Mouse (Mus musculus) E14TG2a.4 (cell line): ENCODE measurements around the gene Map1lc3b.

Experiments used
- CTCF ChIP-seq: conservative IDR thresholded peaks from 2 replicates; pipeline ENCODE4 v1.5.1; 2014; ENCODE audit warnings: low read length
- NANOG ChIP-seq: IDR thresholded peaks from 2 replicates; pipeline ENCODE4 v1.6.1; 2014; ENCODE audit warnings: borderline replicate concordance, low read length, mixed read lengths
- POU5F1 ChIP-seq: IDR thresholded peaks from 2 replicates; pipeline ENCODE4 v1.6.1; 2014; ENCODE audit warnings: low read length, borderline replicate concordance

DNA sequence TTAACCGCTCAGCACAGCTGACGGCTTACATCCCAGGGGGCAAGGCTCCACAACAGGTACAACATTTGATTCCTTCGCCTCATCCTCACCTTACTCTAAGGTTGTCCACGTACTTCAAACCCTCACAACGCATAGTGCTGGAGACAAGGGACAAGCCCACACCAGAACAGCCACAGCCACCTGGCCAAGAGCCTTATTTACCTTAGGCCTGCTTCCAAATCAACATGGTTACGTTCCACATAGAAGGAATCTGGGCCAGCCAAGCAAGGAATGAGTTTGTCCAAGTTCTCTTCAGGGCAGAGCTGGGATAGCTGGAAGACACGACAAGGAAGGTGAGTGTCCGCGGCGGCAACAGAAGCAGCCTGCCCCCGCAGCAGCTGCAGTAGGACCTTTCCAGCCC, 19.8 kb downstream of the Map1lc3b start:
- TF ChIP-seq CTCF (no peak), NANOG (no peak), POU5F1 (no peak)
